Mouse (Mus musculus): ENCODE measurements around the gene Fstl3.

Fstl3 gene

DNA sequence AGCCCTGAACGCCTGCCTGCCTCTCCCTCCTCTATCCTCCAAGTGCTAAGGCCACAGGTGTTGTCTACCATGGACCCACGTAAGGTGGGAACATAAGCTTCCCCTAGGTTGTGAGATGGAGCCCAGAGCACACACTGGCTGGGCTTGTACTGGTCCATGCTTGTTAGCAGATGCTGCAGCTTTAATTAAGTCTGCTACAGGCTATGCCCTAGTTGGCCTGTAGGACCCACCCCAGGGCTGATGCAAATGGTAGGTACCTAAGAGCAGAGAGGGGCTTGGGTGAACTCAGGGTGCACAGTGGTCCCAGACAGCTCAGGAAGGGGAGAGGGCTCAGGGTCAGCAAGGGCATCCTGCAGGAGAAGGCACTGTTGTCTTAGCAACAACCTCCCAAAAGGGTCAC lies 12.5 kb downstream of the Fstl3 start:
- DNase-seq: no peak

DNA sequence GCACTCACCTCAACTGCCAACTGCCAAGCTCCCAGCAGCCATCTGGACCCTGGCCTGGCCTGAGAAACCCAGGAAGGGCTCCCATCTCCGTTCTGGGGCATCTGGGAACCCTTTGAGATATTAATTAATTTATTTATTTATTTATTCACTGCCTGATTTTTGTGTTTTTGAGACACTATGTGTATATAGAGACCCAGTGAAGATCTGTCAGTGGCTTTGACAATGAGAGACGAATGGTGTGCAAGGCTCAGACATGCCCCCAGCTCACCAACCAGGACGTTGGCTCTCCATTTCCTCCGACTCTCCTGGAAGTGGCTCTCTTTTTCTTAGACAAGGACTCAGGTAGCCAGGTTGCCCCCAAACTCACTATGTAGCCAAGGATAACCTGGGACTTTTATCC lies 13.8 kb downstream of the Fstl3 start, which contains the start of gene Prss57:
Gene Prss57 (minus strand): TSS at position 101 of the 400 bp plus-strand sequence.
- no peak for DNase-seq

DNA sequence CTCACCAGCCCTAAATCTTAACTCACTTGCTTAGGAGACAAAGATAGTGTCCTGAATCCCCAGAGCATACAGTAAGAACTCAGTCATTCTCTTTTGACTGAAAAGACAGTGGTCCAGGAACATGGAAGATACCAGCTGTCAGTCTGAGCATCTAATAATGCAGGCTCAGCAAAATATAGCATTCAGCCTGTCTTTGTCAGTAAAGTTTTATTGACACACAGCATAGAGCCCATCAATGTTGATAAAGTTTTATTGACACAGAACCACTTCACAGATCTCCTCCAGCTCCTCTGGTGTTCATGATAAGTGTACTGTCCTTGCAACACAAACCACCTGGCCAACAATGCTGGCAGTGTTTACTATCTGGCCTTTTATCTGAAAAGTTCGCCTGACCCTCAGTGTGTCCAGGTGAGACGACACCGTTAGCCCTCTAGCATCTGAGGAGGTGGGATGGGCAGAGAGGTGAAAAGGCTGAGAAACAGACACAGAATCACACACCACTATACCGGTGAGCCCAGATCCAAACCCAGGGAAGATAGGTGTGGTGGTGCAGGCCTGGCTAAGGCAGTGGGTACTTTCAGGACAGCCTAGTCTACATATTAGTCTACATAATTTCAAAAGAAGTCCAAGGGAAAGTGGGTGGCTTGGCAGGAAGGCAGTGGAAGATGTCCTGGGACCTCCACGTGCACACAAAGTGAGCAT lies 15.4 kb downstream of the Fstl3 start:
- no peak for DNase-seq

DNA sequence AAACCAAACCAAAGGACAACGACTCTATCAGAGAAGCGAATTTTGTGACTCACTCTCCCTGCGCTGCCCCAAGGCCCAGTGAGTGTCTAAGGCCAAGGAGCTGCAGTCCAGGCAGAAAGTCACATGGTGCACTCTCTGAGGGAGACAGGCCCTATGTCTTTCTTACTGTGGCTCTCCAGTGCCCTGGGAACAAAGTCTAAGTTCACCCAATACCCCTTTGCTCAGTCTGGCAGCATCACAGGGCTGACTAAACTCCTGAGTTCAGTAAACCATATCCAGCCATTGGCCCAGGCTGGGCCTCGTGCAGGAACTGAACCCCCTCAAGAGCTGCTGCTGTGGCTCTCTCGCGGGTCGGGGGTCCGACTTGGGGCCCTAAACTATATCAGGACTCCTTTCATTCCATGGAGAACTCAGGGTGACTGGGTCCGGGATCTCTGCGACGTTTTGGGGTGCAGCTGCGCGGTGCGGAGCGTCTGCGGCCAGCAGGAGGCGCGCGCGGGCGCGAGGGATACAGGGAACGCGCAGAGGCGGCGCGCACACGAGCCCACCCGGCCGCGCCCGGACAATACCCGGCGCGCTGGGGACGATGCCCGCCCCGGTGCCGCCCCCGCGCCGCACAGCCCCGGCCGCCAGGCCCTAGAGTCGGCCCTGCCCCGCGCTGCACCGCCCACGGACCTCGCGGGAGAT lies 16.1 kb downstream of the Fstl3 start, which contains the start of gene Palm:
Gene Palm (plus strand): TSS at position 522 of the 687 bp plus-strand sequence.
- peak; percentile 87 for DNase-seq

DNA sequence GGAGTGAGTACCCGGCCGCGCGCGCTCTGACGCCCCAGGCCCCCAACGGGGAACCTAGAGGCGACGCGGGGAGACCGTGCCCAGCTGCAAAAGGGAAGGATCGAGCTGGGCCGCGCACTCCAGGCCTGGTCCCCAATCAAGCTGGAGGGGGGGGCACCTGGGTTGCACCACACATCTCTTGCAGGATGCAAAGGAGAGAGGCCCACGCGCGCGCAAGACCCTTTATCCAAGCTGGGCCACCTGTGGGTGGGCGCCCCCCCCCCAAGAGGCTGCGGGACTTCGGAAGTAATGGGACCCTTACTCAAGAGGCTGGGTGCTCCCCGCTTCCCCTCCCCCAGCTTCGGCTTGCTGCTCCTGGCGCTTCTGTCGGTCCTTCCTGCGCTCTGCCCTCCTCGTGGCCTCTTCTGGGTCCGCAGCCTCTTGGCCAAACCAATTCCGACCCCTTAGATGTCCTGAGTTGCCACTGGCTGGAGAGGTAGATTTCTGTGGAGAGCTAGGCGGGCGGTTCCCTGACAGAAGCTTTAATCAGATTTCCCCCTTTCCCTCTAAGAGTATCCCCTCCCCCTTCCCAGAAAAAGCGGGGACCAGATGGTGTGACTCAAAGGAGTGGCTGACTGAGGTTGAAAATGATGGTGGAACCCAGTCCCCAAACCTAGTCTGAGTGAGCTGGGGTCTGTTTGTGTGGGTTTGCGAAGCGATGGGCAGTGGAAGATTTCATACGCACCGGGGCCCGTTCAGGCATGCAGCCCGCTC lies 16.8 kb downstream of the Fstl3 start:
- DNase-seq: peak; percentile 54

DNA sequence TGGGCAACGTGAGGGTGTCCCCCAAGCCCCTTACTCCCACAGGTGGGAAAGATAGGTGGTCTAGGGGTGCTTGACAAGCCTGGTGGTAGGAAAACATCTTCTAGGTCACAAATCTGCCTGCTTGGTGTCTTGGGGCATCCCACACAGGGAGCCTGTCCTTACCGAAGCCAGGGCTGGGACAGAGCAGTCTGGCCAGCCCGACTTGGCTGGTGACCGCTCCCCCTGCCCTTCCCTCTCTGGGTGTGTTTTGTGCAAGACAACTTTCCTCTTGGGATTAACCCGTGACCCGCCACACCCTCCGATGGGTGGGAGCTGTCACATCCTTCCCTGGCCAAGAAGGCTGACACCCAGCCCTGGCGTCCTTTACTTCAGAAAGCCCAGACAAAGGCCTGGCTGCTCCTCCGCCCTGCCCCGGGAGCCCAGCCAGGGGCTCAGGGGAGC lies 17.4 kb downstream of the Fstl3 start:
- DNase-seq: peak; percentile 54

DNA sequence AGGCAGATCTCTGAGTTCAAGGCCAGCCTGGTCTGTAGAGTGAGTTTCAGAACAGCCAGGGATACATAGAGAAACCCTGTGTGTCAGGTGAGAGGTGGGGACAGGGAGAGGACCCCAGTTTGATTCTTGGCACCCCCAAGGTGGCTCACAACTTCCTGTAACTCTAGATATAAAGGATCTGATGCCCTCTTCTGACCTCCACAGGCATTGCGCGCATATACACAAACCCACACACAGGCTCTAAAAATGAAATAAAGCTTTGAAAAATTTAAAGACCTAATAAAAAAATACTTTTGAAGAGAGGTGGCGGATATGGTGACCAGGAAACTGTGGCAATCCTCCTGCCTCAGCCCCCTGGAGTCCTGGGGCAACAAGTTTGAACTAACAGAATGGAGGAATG lies 18.8 kb downstream of the Fstl3 start:
- DNase-seq: no peak

DNA sequence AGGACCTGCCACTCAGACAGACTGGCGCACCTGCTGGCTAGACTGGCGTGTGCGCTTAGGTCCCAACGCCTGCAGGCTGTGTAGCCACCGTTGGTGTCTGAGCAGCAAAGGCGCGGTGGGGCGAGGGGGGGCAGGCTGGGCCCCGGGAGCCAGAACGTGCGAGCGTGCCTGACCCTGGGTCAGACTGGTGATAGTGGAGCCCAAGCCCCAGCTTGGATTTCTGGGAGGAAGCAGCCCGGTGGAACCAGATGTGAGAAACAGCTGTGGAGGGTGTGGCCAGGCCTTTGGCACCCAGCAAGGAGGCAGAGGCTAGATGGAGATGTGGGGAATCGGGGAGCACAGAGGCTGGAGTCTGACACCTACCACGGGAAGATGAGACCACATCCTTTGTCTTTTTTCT lies 20.3 kb downstream of the Fstl3 start:
- DNase-seq: no peak

DNA sequence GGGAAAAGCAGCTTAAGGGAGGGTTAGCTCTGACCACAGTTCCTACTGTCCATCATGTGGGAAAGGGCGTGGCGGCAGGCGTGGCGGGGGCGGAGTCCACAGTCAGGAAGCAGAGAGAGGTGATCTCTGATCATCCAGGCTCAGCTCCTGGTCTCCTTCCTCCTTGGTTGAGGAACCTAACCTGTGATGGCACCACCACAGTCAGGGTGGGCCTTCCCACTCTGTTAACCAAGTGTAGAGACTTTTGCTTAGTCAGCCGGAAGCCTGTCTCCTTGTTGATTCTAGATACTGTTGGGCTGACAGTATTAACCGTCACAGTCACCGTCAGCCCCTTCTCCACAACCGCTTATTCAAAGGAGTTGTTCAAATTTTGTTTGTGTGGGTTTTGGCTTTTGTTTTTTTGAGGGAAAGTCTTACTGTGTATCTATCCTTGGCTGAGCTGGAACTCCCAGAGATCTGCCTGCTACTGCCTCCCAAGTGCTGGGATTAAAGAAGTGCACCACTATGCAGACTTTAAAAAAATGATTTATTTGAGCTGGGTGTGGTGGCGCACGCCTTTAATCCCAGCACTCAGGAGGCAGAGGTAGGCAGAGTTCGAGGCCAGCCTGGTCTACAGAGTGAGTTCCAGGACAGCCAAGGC lies 21.3 kb downstream of the Fstl3 start:
- no peak for DNase-seq

DNA sequence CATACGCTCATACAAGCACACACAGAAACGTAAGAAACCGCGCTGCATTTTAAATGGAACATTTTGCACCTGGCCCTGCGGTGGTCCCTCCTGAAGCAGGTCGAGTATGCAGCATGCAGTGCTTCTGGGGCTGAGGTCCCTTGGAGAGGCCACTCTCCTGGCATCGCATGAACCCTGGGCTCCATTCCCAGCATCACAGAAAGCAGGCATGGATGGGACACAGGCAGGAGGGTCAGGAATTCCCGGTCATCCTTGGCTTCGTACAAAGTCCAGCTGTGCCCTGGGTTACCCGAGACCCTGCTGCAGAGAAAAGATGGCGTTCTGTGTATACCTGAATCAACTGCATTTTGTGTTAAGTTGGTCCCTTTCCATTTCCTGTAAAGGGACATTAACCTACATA lies 23.4 kb downstream of the Fstl3 start:
- no peak for DNase-seq

DNA sequence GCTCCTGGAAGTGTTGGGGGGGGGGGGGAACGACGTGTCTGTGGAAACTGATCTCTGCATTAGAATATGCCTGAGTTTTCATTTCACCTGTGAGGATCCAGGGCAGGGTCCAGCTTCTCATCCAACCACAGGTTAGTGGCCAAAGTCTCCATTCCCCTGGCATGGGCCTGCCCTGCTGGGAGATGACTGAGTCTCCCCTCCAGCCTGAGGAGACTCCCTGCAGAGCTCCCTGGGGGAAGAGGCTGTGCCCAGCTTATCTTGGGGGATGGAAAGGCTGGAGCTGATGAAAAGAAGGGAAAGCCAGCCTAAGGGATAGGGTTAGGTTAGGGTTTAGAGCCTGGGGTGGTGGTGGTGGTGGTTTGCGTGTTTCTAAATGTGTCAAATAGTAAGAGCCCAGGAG lies 24.8 kb downstream of the Fstl3 start:
- no peak for DNase-seq

DNA sequence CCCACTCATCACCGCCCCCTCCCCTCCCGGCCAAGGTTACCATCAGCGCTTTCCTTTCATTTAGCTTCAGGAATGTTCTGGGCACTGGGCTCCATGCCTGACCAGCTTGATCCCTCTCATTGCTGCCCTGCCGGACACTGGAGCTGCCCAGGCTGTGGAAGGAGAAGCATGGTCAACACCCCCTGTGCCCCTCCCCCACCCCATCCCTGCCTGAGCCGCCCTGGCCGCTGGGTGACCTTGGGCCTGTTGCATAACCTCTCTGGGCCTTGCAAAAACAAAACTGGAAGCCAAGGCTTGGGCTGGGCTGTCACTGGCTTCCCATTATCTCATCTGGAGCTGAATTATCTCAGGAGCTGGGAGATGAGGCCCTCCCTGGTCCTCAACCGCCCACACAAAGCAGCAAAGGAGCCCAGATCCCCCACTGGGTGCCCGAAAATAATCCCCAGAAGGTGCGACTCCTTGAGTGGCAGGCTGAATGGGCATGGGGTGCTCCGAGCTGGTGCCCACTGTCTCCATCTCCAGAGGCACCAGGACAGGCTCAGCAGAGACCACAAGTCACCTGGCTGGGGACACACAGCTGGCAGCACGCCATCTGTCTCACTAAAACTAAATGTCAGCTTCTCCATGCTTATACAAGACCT lies 25.4 kb downstream of the Fstl3 start:
- DNase-seq: peak; percentile 40

DNA sequence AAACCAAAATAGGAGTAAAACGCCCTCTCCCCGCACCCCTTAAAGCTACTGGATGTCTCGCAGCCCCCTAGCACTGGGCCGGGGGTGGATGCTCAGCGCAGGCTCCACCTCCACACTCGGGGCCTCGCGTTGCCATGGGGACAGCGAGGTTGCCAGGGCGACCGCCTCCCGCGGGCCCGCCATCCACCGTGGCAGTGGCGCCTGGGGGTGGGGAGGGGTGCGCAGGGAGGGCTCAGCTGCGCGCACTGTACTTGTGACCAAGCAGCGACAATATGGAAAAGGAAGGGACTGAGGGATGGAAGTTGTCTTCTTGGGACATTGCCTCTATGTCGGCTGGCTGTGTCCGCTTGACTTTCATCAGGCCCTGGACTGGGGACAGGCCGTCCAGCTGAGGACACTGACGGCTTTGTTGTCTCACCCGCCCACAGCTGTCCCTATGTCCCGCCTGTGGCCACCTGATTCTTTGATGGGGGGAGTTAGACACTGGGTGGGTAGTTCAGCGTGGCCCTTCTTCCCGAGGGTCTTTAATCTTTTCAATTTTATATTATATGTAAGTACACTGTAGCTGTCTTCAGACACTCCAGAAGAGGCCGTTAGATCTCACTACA lies 26.7 kb downstream of the Fstl3 start:
- peak; percentile 51 for DNase-seq

DNA sequence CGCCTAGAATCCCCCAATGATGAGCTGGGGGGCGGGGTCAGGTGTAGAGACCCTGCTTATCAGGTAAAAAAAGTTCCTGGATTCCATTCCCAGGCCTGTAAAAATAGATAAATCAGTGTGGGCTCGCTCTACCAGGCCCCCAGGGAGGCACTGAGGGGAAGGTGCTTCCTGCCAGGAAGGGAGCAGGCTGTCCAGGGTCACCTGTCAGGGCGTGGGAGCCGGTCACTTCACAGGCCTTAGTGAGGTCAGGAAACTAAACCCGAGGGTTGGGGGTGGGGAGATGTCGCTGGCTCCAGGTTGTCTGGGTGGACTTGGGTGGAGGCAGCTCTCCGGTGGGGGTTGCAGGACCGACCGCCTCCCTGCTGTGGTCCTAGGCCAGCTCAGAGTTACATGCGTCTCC lies 28.6 kb downstream of the Fstl3 start:
- no peak for DNase-seq

DNA sequence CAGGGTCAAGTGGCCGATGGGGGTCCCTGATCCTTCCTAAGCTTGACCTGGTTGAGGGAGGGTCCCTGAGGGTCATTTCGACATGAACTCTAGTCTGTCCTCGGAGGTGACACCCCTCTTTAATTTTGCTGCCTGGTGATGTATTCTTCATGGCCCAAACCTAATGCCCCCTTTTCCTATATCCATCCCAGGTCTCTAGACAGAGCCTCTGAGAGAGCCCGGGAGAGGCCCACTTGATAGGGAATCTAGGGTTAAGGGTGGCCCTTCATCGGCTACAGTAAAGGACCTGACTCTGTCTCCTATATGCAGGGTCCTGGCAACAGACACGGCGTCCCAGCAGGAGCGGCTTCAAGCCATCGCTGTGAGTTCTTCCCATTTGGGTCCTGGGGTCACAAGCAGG lies 29.3 kb downstream of the Fstl3 start:
- no peak for DNase-seq

DNA sequence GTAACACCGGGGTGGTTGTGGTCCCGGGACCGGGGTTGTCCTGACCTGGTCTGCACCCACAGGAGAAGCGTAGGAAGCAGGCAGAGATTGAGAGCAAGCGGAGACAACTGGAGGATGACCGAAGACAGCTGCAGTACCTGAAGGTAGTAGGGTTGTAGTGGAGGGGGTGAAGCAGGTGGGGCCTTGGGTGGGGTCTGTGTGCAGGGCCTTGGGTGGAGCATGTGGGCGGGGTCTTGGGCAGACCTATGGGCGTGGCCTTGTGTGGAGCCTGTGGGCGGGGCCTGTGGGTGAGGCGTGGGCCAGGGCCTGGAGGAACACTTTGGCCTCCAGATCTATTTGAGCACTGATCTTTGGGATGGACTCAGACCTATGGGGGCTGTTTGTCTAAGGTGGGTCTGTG lies 29.9 kb downstream of the Fstl3 start:
- no peak for DNase-seq

DNA sequence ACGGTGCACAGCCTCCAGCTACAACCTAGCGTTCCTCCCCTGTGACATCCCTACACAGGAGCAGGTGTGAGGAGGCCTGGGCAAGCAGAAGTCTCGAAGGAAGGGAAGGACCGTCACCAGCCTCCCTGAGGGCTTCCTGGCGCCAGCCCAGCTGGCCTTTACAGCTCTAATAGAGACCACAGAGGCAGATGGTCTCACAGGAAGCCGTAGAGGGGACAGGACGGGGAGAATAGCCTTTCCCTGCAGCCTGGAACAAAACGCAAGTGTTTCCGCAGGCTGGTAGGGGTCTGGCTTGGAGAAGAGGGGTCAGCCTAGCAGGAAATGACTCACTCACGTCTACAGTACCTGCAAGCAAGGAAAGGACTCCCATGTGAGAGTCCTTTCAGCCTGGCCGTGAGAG lies 30.8 kb downstream of the Fstl3 start:
- DNase-seq: peak; percentile 44

DNA sequence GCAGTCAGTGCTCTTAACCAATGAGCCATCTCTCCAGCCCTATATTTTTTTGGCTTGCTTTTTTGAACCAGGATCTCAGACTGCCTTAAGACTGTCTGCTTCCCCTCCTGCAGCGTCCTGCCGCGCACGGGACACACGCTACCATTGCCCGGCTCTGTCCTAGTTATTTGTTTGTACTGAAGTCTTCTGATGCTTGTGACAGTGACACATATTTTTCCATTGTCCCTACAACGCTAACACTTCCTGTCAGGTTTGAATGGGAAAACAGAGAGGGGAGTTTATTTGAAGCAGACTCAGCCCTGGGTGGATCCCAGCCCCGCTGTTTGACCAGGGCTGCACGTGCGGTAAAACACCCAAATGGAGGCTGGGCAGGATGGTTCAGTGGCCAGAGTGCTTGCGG lies 31.7 kb downstream of the Fstl3 start:
- DNase-seq: no peak

DNA sequence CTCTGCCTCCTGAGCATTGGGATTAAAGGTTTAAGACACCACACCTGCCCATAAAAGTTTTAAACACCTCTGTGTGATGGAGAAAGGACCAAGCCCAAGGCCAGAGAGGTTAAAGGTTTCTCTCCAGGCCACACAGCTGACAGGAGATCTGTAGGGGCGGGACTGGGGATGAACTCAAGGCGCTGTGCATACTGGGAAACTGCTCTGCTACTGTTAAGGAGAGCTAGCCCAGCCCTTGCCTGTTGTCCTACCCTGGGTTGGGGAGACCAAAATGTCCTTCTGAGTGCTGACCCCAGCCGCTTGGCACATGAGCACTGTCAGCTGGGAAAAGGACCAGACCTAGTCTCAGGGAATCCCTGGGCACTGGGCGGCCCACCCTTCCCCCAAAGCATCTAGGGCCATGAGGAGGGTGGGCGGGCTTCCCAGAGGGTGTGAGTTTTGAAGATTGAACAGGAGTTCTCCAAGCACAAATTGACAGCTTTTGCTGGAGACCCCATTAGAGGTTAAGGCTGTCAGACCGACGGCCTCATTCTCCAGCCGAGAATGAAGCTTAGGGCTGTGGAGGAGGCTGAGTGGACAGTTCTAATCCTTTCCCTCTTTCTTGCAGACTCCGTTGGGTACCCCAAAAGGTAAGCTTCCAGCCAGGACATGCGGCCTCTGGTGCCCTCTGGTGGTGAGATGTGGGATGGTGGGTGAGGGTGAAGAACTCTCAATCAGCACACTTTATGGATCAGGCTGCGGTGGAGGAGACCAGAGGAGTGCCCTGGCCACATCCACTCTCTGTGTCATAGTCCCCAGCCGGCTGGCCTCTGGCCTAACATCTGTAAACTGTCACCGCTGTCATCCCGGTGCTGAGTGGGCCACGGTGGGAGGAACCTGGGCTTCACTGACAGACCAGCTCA lies 34.9 kb downstream of the Fstl3 start:
- peak; percentile 92 for DNase-seq

DNA sequence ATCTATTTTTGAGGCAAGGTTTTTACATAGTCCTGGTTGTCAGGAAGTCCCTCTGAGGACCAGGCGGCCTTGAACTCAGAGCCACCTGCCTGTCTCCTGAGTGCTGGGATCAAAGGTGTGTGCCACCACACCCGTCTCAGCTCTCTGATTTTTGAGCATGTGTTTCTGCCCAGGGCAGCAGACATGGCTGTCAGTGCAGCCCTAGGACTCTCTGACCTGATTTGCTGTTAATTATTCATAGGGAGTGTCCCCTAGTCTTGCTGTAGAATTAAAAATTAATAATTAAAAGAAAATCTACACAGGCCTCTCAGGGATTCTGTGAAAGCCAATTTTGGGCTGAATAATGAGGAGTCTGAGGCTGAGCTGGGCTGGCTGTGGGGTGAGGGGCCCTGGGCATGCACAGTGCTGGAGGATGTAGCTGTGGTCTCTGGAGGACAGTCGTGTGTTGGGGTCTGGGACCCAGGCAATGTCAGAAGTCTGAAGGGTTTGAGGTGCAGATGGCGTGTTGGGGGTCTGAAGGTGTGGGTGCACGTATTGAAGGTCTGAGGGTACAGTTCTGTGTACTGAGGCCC lies 37.3 kb downstream of the Fstl3 start:
- no peak for DNase-seq

All from cerebellum, adult 8-10 months (tissue).